Mouse (Mus musculus) hindbrain, embryonic 10.5 days (tissue): Measurements from ENCODE around the gene Fbf1. TPM values are rescaled to one million over a fixed set of nuclear protein-coding genes. Genes with fewer than 3 reads are reported as not detected.
A peak's percentile ranks its signal among the peaks of the same experiment; 100 is the strongest.

Experiments used
- DNase-seq: peaks from one replicate; pipeline ENCODE4 v3.0.0-alpha.2; 2017; ENCODE audit warnings: low spot score
- H3K27ac ChIP-seq: fragments of 300-500 bp; sonication (generic); 2 replicates; pipeline ENCODE4 v1.5.1; 2016; ENCODE audit warnings: mild to moderate bottlenecking, moderate library complexity
- H3K27me3 ChIP-seq: fragments of 300-500 bp; sonication (generic); 2 replicates; pipeline ENCODE4 v1.6.1; 2016; ENCODE audit warnings: mild to moderate bottlenecking; ENCODE audit not compliant: poor library complexity, insufficient read depth, severe bottlenecking
- H3K36me3 ChIP-seq: fragments of 300-500 bp; sonication (generic); 2 replicates; pipeline ENCODE4 v1.6.1; 2016; ENCODE audit warnings: mild to moderate bottlenecking, moderate library complexity
- H3K4me1 ChIP-seq: fragments of 300-500 bp; sonication (generic); replicated peaks from 2 replicates; pipeline ENCODE4 v1.6.1; 2016; ENCODE audit warnings: mild to moderate bottlenecking
- H3K4me3 ChIP-seq: fragments of 300-500 bp; sonication (generic); 2 replicates; pipeline ENCODE4 v1.5.1; 2016; ENCODE audit warnings: mild to moderate bottlenecking, moderate library complexity
- H3K9me3 ChIP-seq: fragments of 300-500 bp; sonication (generic); 2 replicates; pipeline ENCODE4 v1.6.1; 2016; ENCODE audit warnings: mild to moderate bottlenecking, moderate library complexity
- WGBS: fragments of 180-500 bp; shearing (Covaris S2); methylation state at CpG from one replicate; pipeline ENCODE4 v1.1.7; 2016; 5-methylcytosine and 5-hydroxymethylcytosine counted together
- polyA plus RNA-seq: library from polyadenylated mRNA; unstranded; fragments of >200 nt; fragmentation: Nextera tagmentation; extraction: Ambion mirVana; gene quantifications from 2 replicates; pipeline ENCODE4 v1.2.1, GENCODE M21; 2016

Gene Fbf1
- polyA plus RNA-seq: 59.2 and 62.8 TPM in 2 replicates

- Histone ChIP-seq H3K27me3 (no peaks in the 10 kb centered on the region; the same call in 1 of the 2 replicates), H3K9me3 (no peaks in the 10 kb centered on the region), H3K4me3 (peak within 1 kb of the TSS; percentile 84), H3K4me1 (peaks cover 34% of the 10 kb centered on the region), H3K36me3 (peaks cover 55% of the 10 kb centered on the region), H3K27ac (peak within 1 kb of the TSS; percentile 95)
- DNase-seq: peak; percentile 95
- WGBS: under 1% methylated on average over 40 of the region's 40 CpGs
Measured at GRCm38 (mm10) chr11:116167884-116168439, at the start of gene Fbf1. Gene Fbf1, minus strand, starts transcription at chr11:116168166.

GRCm38 (mm10) chr11:116216549-116216948 lies 48.6 kb upstream of the Fbf1 start:
- Histone ChIP-seq H3K36me3 (no peaks in the 10 kb centered on the region), H3K4me1 (peaks cover 25% of the 10 kb centered on the region), H3K27ac (no peak overlapping the region), H3K4me3 (no peak overlapping the region), H3K9me3 (peaks cover 7% of the 10 kb centered on the region), H3K27me3 (peaks cover 16% of the 10 kb centered on the region)
- WGBS: 85% methylated on average over 11 of the region's 11 CpGs
- DNase-seq: no peak

- Histone ChIP-seq H3K27ac (no peak overlapping the region), H3K4me1 (peaks cover 25% of the 10 kb centered on the region), H3K9me3 (0 out of 2 replicates have a peak, but pooled peaks cover 1% of the 10 kb centered on the region), H3K4me3 (no peak overlapping the region), H3K27me3 (peaks cover 10% of the 10 kb centered on the region), H3K36me3 (no peaks in the 10 kb centered on the region)
- no peak for DNase-seq
- WGBS: 92% methylated on average over 6 of the region's 6 CpGs
Measured at GRCm38 (mm10) chr11:116215991-116216390, 48.0 kb upstream of the Fbf1 start.

GRCm38 (mm10) chr11:116215181-116215580 lies 47.2 kb upstream of the Fbf1 start:
- Histone ChIP-seq H3K36me3 (no peaks in the 10 kb centered on the region), H3K4me1 (peaks cover 19% of the 10 kb centered on the region), H3K27me3 (peaks cover 2% of the 10 kb centered on the region; the same call in 1 of the 2 replicates), H3K4me3 (no peak overlapping the region), H3K9me3 (no peaks in the 10 kb centered on the region), H3K27ac (no peak overlapping the region)
- no peak for DNase-seq
- WGBS: 78% methylated on average over 7 of the region's 7 CpGs

- no peak overlapping the region for H3K4me3 ChIP-seq
- no peaks in the 10 kb centered on the region for H3K9me3 ChIP-seq
- no peak overlapping the region for H3K27ac ChIP-seq
- peaks cover 7% of the 10 kb centered on the region for H3K4me1 ChIP-seq
- WGBS: 93% methylated on average over 13 of the region's 13 CpGs
- H3K27me3 ChIP-seq: no peaks in the 10 kb centered on the region
- DNase-seq: no peak
- no peaks in the 10 kb centered on the region for H3K36me3 ChIP-seq
Measured at GRCm38 (mm10) chr11:116213877-116214510, 46.0 kb upstream of the Fbf1 start.

- Histone ChIP-seq H3K27me3 (no peaks in the 10 kb centered on the region), H3K4me3 (no peak overlapping the region), H3K9me3 (no peaks in the 10 kb centered on the region), H3K27ac (no peak overlapping the region), H3K36me3 (no peaks in the 10 kb centered on the region), H3K4me1 (no peaks in the 10 kb centered on the region)
- no peak for DNase-seq
- whole genome bisulfite sequencing: 93% methylated on average over 6 of the region's 6 CpGs
Measured at GRCm38 (mm10) chr11:116212847-116213246, 44.9 kb upstream of the Fbf1 start.

GRCm38 (mm10) chr11:116210696-116211095 lies 42.7 kb upstream of the Fbf1 start:
- Histone ChIP-seq H3K36me3 (peaks cover 19% of the 10 kb centered on the region), H3K9me3 (0 out of 2 replicates have a peak, but pooled peaks cover 3% of the 10 kb centered on the region), H3K27ac (no peak overlapping the region), H3K4me3 (no peak overlapping the region), H3K27me3 (no peaks in the 10 kb centered on the region), H3K4me1 (no peaks in the 10 kb centered on the region)
- 78% methylated on average over 5 of the region's 5 CpGs for WGBS
- DNase-seq: no peak

- Histone ChIP-seq H3K27me3 (no peaks in the 10 kb centered on the region), H3K36me3 (peaks cover 30% of the 10 kb centered on the region), H3K27ac (no peak overlapping the region), H3K9me3 (0 out of 2 replicates have a peak, but pooled peaks cover 3% of the 10 kb centered on the region), H3K4me1 (no peaks in the 10 kb centered on the region), H3K4me3 (no peak overlapping the region)
- 81% methylated on average over 8 of the region's 8 CpGs for WGBS
- no peak for DNase-seq
Measured at GRCm38 (mm10) chr11:116209257-116209656, 41.3 kb upstream of the Fbf1 start.

GRCm38 (mm10) chr11:116208660-116209059 lies 40.7 kb upstream of the Fbf1 start:
- H3K36me3 ChIP-seq: peaks cover 30% of the 10 kb centered on the region
- H3K27me3 ChIP-seq: no peaks in the 10 kb centered on the region
- 86% methylated on average over 3 of the region's 3 CpGs for WGBS
- H3K4me3 ChIP-seq: no peak overlapping the region
- no peak for DNase-seq
- no peaks in the 10 kb centered on the region for H3K4me1 ChIP-seq
- H3K9me3 ChIP-seq: 0 out of 2 replicates have a peak, but pooled peaks cover 3% of the 10 kb centered on the region
- no peak overlapping the region for H3K27ac ChIP-seq

GRCm38 (mm10) chr11:116206678-116207077 lies 38.7 kb upstream of the Fbf1 start:
- H3K9me3 ChIP-seq: 0 out of 2 replicates have a peak, but pooled peaks cover 3% of the 10 kb centered on the region
- 69% methylated on average over 4 of the region's 4 CpGs for WGBS
- H3K27me3 ChIP-seq: no peaks in the 10 kb centered on the region
- no peak overlapping the region for H3K4me3 ChIP-seq
- DNase-seq: no peak
- H3K4me1 ChIP-seq: no peaks in the 10 kb centered on the region
- peaks cover 35% of the 10 kb centered on the region for H3K36me3 ChIP-seq
- no peak overlapping the region for H3K27ac ChIP-seq

- no peak for DNase-seq
- H3K4me3 ChIP-seq: no peak overlapping the region
- H3K27ac ChIP-seq: no peak overlapping the region
- H3K36me3 ChIP-seq: peaks cover 35% of the 10 kb centered on the region
- H3K4me1 ChIP-seq: peaks cover 9% of the 10 kb centered on the region
- no peaks in the 10 kb centered on the region for H3K27me3 ChIP-seq
- WGBS: 91% methylated on average over 3 of the region's 3 CpGs
- 0 out of 2 replicates have a peak, but pooled peaks cover 3% of the 10 kb centered on the region for H3K9me3 ChIP-seq
Measured at GRCm38 (mm10) chr11:116203150-116203549, 35.2 kb upstream of the Fbf1 start.

GRCm38 (mm10) chr11:116201151-116201550 lies 33.2 kb upstream of the Fbf1 start:
- Histone ChIP-seq H3K4me3 (no peak overlapping the region), H3K27ac (no peak overlapping the region), H3K9me3 (no peaks in the 10 kb centered on the region), H3K4me1 (peaks cover 19% of the 10 kb centered on the region), H3K36me3 (peaks cover 30% of the 10 kb centered on the region), H3K27me3 (no peaks in the 10 kb centered on the region)
- DNase-seq: no peak
- WGBS: 87% methylated on average over 2 of the region's 2 CpGs
